Mouse (Mus musculus) MEL (cell line): ENCODE results near the gene Rora. TPM values are rescaled to one million over a fixed set of nuclear protein-coding genes. Genes with fewer than 3 reads are reported as not detected.

Source experiments
- DNase-seq: peaks from one replicate; pipeline ENCODE4 v3.0.0; 2011; ENCODE audit warnings: low read depth, low spot score
- H3K27ac ChIP-seq: 2 replicates; pipeline ENCODE4 v1.5.1; 2012; ENCODE audit warnings: low read depth, mild to moderate bottlenecking, control low read depth, low read length, moderate library complexity; ENCODE audit not compliant: control insufficient read depth
- H3K27me3 ChIP-seq, 2 experiments: fragments of 150-350 bp in 1 of 2; sonication (generic) in 1 of 2; 2 replicates each; pipeline ENCODE4 v1.6.1; 2012; ENCODE audit warnings: low read length in 2 of 2, mild to moderate bottlenecking in 2 of 2, improper control_type of control experiment in 1 of 2, moderate library complexity in 1 of 2; ENCODE audit not compliant: insufficient read depth in 2 of 2, control insufficient read depth in 1 of 2
- H3K36me3 ChIP-seq, 2 experiments: 2 replicates each; pipeline ENCODE4 v1.6.1; 2012 to 2014; ENCODE audit warnings: low read length in 2 of 2, improper control_type of control experiment in 1 of 2, inconsistent platforms in 1 of 2, mild to moderate bottlenecking in 1 of 2; ENCODE audit not compliant: insufficient read depth in 2 of 2, control insufficient read depth in 1 of 2
- H3K4me1 ChIP-seq, 2 experiments: fragments of 150-350 bp in 1 of 2; sonication (generic) in 1 of 2; 2 replicates each; pipeline ENCODE4 v1.6.1; 2012; ENCODE audit warnings: low read length in 2 of 2, improper control_type of control experiment in 1 of 2, mild to moderate bottlenecking in 1 of 2; ENCODE audit not compliant: insufficient read depth in 2 of 2, control insufficient read depth in 1 of 2
- H3K4me3 ChIP-seq, 2 experiments: fragments of 150-350 bp in 1 of 2; sonication (generic) in 1 of 2; 2 replicates each; pipeline ENCODE4 v1.5.1; 2012; ENCODE audit warnings: low read depth in 2 of 2, low read length in 2 of 2, mild to moderate bottlenecking in 2 of 2, moderate library complexity in 2 of 2, control low read depth in 1 of 2, improper control_type of control experiment in 1 of 2; ENCODE audit not compliant: control insufficient read depth in 1 of 2, insufficient read depth in 1 of 2
- H3K79me2 ChIP-seq: 2 replicates; pipeline ENCODE4 v1.6.1; 2012; ENCODE audit warnings: mild to moderate bottlenecking, low read length, moderate library complexity; ENCODE audit not compliant: control insufficient read depth, poor library complexity, insufficient read depth
- H3K9ac ChIP-seq: 2 replicates; pipeline ENCODE4 v1.6.1; 2012; ENCODE audit warnings: low read depth, mild to moderate bottlenecking, control low read depth, low read length, moderate library complexity; ENCODE audit not compliant: control insufficient read depth, poor library complexity, severe bottlenecking
- H3K9me3 ChIP-seq: fragments of 150-350 bp; sonication (generic); replicated peaks from 2 replicates; pipeline ENCODE4 v1.6.1; 2012; ENCODE audit warnings: mild to moderate bottlenecking, low read length, improper control_type of control experiment, moderate library complexity; ENCODE audit not compliant: insufficient read depth
- BHLHE40 ChIP-seq: IDR thresholded peaks from 2 replicates; pipeline ENCODE4 v1.6.1; 2012; ENCODE audit warnings: low read depth, mild to moderate bottlenecking, inconsistent platforms, low read length, improper control_type of control experiment, borderline replicate concordance
- CTCF ChIP-seq, 3 experiments: IDR thresholded peaks in 2 of 3; conservative IDR thresholded peaks in 1 of 3; 2 replicates each; pipeline ENCODE4 v1.5.1; 2011 to 2012; ENCODE audit warnings: low read length in 3 of 3, low read depth in 2 of 3, mild to moderate bottlenecking in 2 of 3, improper control_type of control experiment in 1 of 3, inconsistent platforms in 1 of 3, mixed read lengths in 1 of 3, moderate library complexity in 1 of 3; ENCODE audit not compliant: control insufficient read depth in 1 of 3, insufficient read depth in 1 of 3, poor library complexity in 1 of 3, severe bottlenecking in 1 of 3
- E2F4 ChIP-seq: IDR thresholded peaks from 2 replicates; pipeline ENCODE4 v1.6.1; 2011; ENCODE audit warnings: low read depth, low read length, improper control_type of control experiment, borderline replicate concordance
- ELF1 ChIP-seq: IDR thresholded peaks from 2 replicates; pipeline ENCODE4 v1.6.1; 2014; ENCODE audit warnings: low read depth, mild to moderate bottlenecking, inconsistent platforms, low read length, improper control_type of control experiment, moderate library complexity
- GABPA ChIP-seq: IDR thresholded peaks from 2 replicates; pipeline ENCODE4 v1.6.1; 2012; ENCODE audit warnings: low read depth, mild to moderate bottlenecking, inconsistent platforms, low read length, improper control_type of control experiment, moderate library complexity
- KAT2A ChIP-seq: conservative IDR thresholded peaks from 2 replicates; pipeline ENCODE4 v1.6.1; 2012; ENCODE audit warnings: low read depth, low read length, improper control_type of control experiment, inconsistent platforms
- MAFK ChIP-seq: IDR thresholded peaks from 2 replicates; pipeline ENCODE4 v1.6.1; 2011; ENCODE audit warnings: low read depth, mild to moderate bottlenecking, low read length, improper control_type of control experiment, borderline replicate concordance
- MAX ChIP-seq: IDR thresholded peaks from 2 replicates; pipeline ENCODE4 v1.6.1; 2011; ENCODE audit warnings: low read length, improper control_type of control experiment
- MAZ ChIP-seq: IDR thresholded peaks from 2 replicates; pipeline ENCODE4 v1.6.1; 2012; ENCODE audit warnings: low read depth, mild to moderate bottlenecking, inconsistent platforms, low read length, improper control_type of control experiment
- MXI1 ChIP-seq: IDR thresholded peaks from 2 replicates; pipeline ENCODE4 v1.6.1; 2011; ENCODE audit warnings: mild to moderate bottlenecking, low read depth, low read length, improper control_type of control experiment
- NRF1 ChIP-seq: IDR thresholded peaks from 2 replicates; pipeline ENCODE4 v1.6.1; 2014; ENCODE audit warnings: low read depth, mild to moderate bottlenecking, inconsistent platforms, low read length, improper control_type of control experiment, moderate library complexity; ENCODE audit not compliant: poor library complexity, insufficient read depth, severe bottlenecking
- POLR2A ChIP-seq, 2 experiments: IDR thresholded peaks; 2 replicates each; pipeline ENCODE4 v1.6.1; 2011 to 2012; ENCODE audit warnings: low read length in 2 of 2, mild to moderate bottlenecking in 2 of 2, control low read depth in 1 of 2, improper control_type of control experiment in 1 of 2, low read depth in 1 of 2, moderate library complexity in 1 of 2; ENCODE audit not compliant: control insufficient read depth in 1 of 2, insufficient read depth in 1 of 2, poor library complexity in 1 of 2
- POLR2AphosphoS2 ChIP-seq: IDR thresholded peaks from 2 replicates; pipeline ENCODE4 v1.6.1; 2011; ENCODE audit warnings: low read length, improper control_type of control experiment
- RAD21 ChIP-seq: IDR thresholded peaks from 2 replicates; pipeline ENCODE4 v1.6.1; 2011; ENCODE audit warnings: mild to moderate bottlenecking, low read depth, low read length, improper control_type of control experiment
- RCOR1 ChIP-seq: IDR thresholded peaks from 2 replicates; pipeline ENCODE4 v1.6.1; 2012; ENCODE audit warnings: low read depth, mild to moderate bottlenecking, inconsistent platforms, low read length, improper control_type of control experiment
- TCF12 ChIP-seq: IDR thresholded peaks from 2 replicates; pipeline ENCODE4 v1.6.1; 2014; ENCODE audit warnings: low read depth, mild to moderate bottlenecking, inconsistent platforms, low read length, improper control_type of control experiment, moderate library complexity
- USF1 ChIP-seq: IDR thresholded peaks from 2 replicates; pipeline ENCODE4 v1.6.1; 2014; ENCODE audit warnings: low read depth, mild to moderate bottlenecking, inconsistent platforms, low read length, improper control_type of control experiment, moderate library complexity
- USF2 ChIP-seq, 2 experiments: IDR thresholded peaks; 2 replicates each; pipeline ENCODE4 v1.6.1; 2011 to 2012; ENCODE audit warnings: improper control_type of control experiment in 2 of 2, low read length in 2 of 2, borderline replicate concordance in 1 of 2, inconsistent platforms in 1 of 2, low read depth in 1 of 2, mild to moderate bottlenecking in 1 of 2; ENCODE audit not compliant: insufficient read depth in 1 of 2
- ZC3H11A ChIP-seq: IDR thresholded peaks from 2 replicates; pipeline ENCODE4 v1.6.1; 2012; ENCODE audit warnings: low read depth, mild to moderate bottlenecking, inconsistent platforms, low read length, improper control_type of control experiment
- polyA plus RNA-seq, 2 experiments: library from polyadenylated mRNA; stranded (reverse) in 1 of 2; unstranded in 1 of 2; fragments of >175 nt in 1 of 2; fragments of >200 nt in 1 of 2; gene quantifications; 2 replicates each; pipeline versions ENCODE4 v1.2.1 to v1.2.4; 2012; ENCODE audit warnings: low replicate concordance in 2 of 2, low read depth in 1 of 2; ENCODE audit not compliant: insufficient read length in 2 of 2, insufficient read depth in 1 of 2, missing spikeins in 1 of 2
- total RNA-seq: library from RNA; depleted of rRNA; stranded (reverse); fragments of 300-350 nt; gene quantifications from 2 replicates; pipeline ENCODE4 v1.2.3, GENCODE M21; 2012

The Rora gene
- total and polyA plus RNA-seq, 3 experiments, result not detected

DNA sequence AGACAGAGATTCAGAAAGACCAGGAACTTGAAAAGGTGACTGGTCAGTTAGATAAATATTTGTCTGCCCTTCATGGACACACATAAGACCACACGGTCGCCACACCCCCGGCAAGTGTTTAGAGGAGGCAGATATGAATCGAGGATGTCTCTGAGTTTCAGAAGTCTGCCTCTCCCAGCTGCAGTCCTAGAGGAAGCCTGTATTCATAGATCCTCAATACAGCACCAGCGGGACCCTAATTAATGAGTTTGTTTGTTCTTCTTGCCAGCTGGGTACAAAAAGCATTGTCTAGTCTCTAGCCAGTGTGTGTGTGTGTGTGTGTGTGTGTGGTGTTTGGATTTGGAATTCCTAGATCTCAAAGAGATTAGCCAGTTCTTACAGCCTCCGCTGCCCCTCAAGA lies 228.3 kb downstream of the Rora start:
- Histone ChIP-seq H3K9ac (no peak overlapping the region), H3K4me1 (no peaks in the 10 kb centered on the region), H3K36me3 (no peaks in the 10 kb centered on the region), H3K9me3 (no peaks in the 10 kb centered on the region), H3K27me3 (no peaks in the 10 kb centered on the region), H3K27ac (no peak overlapping the region), H3K4me3 (no peak overlapping the region), H3K79me2 (no peaks in the 10 kb centered on the region)
- no peak for DNase-seq
- TF ChIP-seq MAFK, result no peak
- no peak for TF ChIP-seq MXI1
- TF ChIP-seq USF2 (IDR thresholded peaks at IDR 0.05; ENCODE audit: borderline replicate concordance in 1 of 2, insufficient read depth in 1 of 2, low read depth in 1 of 2, low read length in 2 of 2), result no peak
- no peak for TF ChIP-seq TCF12

DNA sequence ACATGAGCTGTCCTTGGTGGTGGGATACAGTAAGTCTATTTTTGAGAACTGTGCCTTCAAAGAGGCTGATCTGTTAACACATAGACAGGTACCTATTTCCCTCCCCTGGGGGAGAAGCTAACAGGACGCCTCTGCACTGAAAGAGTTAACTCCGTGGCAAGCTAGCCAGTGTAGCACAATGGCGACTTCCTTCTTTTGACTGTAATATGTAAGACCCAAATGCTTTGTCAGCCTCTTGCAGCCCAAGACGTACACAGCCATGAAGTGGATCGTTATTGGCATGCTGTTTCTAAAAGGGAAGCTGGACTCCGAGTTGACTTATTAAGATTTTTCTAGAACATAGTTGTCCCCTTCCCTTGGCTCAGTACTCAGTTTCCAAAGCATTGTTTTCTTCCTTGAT lies 229.4 kb downstream of the Rora start:
- no peaks in the 10 kb centered on the region for H3K27me3 ChIP-seq
- no peak overlapping the region for H3K27ac ChIP-seq
- H3K36me3 ChIP-seq, result no peaks in the 10 kb centered on the region
- H3K4me3 ChIP-seq, result no peak overlapping the region
- H3K79me2 ChIP-seq, result no peaks in the 10 kb centered on the region
- no peak for DNase-seq
- no peak for TF ChIP-seq USF2 (IDR thresholded peaks at IDR 0.05; ENCODE audit: borderline replicate concordance in 1 of 2, insufficient read depth in 1 of 2, low read depth in 1 of 2, low read length in 2 of 2)
- no peak for TF ChIP-seq CTCF (IDR thresholded peaks at IDR 0.05 in 2 of 3, conservative IDR thresholded peaks at IDR 0.05 in 1 of 3; ENCODE audit: control insufficient read depth in 1 of 3, insufficient read depth in 1 of 3, low read depth in 2 of 3, low read length in 3 of 3, poor library complexity in 1 of 3, severe bottlenecking in 1 of 3)
- TF ChIP-seq RCOR1, result no peak
- no peak for TF ChIP-seq ZC3H11A
- no peak for TF ChIP-seq MAZ
- no peak for TF ChIP-seq BHLHE40
- H3K9ac ChIP-seq, result no peak overlapping the region
- H3K9me3 ChIP-seq, result no peaks in the 10 kb centered on the region
- H3K4me1 ChIP-seq, result no peaks in the 10 kb centered on the region

DNA sequence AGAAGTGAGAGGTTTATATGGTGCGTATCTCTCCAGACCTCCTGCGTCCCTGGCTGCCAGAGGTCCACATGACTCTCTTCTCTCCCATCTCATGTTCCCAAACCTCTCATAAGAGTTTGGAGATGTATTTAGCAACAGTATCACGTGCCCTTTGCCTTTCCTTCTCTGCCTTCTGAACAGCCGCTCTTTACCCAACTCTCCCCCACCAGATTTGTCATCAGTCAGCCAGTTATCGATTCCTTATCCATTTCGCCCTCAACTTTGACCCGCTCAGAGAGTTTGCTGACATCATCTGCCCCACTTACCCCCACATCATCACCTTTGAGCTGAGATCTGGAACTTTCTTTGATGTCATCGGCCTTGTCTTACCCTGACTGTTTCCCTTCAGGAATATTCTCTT lies 230.1 kb downstream of the Rora start:
- Histone ChIP-seq H3K79me2 (no peaks in the 10 kb centered on the region), H3K4me3 (no peak overlapping the region), H3K36me3 (no peaks in the 10 kb centered on the region), H3K9me3 (no peaks in the 10 kb centered on the region), H3K4me1 (no peaks in the 10 kb centered on the region), H3K27ac (no peak overlapping the region), H3K27me3 (no peaks in the 10 kb centered on the region), H3K9ac (no peak overlapping the region)
- DNase-seq, result no peak
- no peak for TF ChIP-seq POLR2AphosphoS2
- no peak for TF ChIP-seq TCF12
- TF ChIP-seq ZC3H11A, result no peak
- no peak for TF ChIP-seq ELF1
- no peak for TF ChIP-seq MAX
- no peak for TF ChIP-seq KAT2A
- no peak for TF ChIP-seq USF1
- TF ChIP-seq POLR2A (IDR thresholded peaks at IDR 0.05; ENCODE audit: control insufficient read depth in 1 of 2, insufficient read depth in 1 of 2, low read depth in 1 of 2, low read length in 2 of 2, poor library complexity in 1 of 2), result no peak
- no peak for TF ChIP-seq E2F4
- TF ChIP-seq RAD21, result no peak
- no peak for TF ChIP-seq GABPA
- no peak for TF ChIP-seq USF2 (IDR thresholded peaks at IDR 0.05; ENCODE audit: borderline replicate concordance in 1 of 2, insufficient read depth in 1 of 2, low read depth in 1 of 2, low read length in 2 of 2)
- no peak for TF ChIP-seq CTCF (IDR thresholded peaks at IDR 0.05 in 2 of 3, conservative IDR thresholded peaks at IDR 0.05 in 1 of 3; ENCODE audit: control insufficient read depth in 1 of 3, insufficient read depth in 1 of 3, low read depth in 2 of 3, low read length in 3 of 3, poor library complexity in 1 of 3, severe bottlenecking in 1 of 3)
- no peak for TF ChIP-seq NRF1
